Mouse (Mus musculus) midbrain, embryonic 10.5 days (tissue): ENCODE measurements around the gene Tmod3. TPM values are rescaled to one million over a fixed set of nuclear protein-coding genes. Genes with fewer than 3 reads are reported as not detected.
A peak's percentile ranks its signal among the peaks of the same experiment; 100 is the strongest.
"Not testable (repeated sequence)": the region's sequence is repeated elsewhere in the genome, so short reads cannot be mapped to it uniquely, and the experiment has no call there.

Experiments
- DNase-seq: peaks from one replicate; pipeline ENCODE4 v3.0.0-alpha.2; 2017; ENCODE audit warnings: low spot score
- H3K27ac ChIP-seq: fragments of 300-500 bp; sonication (generic); replicated peaks from 2 replicates; pipeline ENCODE4 v1.5.1; 2016; ENCODE audit warnings: mild to moderate bottlenecking
- H3K27me3 ChIP-seq: fragments of 300-500 bp; sonication (generic); 2 replicates; pipeline ENCODE4 v1.6.1; 2016; ENCODE audit warnings: low read depth, mild to moderate bottlenecking; ENCODE audit not compliant: poor library complexity, severe bottlenecking
- H3K36me3 ChIP-seq: fragments of 300-500 bp; sonication (generic); 2 replicates; pipeline ENCODE4 v1.6.1; 2016; ENCODE audit warnings: mild to moderate bottlenecking, moderate library complexity
- H3K4me1 ChIP-seq: fragments of 300-500 bp; sonication (generic); 2 replicates; pipeline ENCODE4 v1.6.1; 2016
- H3K4me3 ChIP-seq: fragments of 300-500 bp; sonication (generic); 2 replicates; pipeline ENCODE4 v1.5.1; 2016; ENCODE audit warnings: mild to moderate bottlenecking, moderate library complexity
- H3K9me3 ChIP-seq: fragments of 300-500 bp; sonication (generic); replicated peaks from 2 replicates; pipeline ENCODE4 v1.6.1; 2016; ENCODE audit warnings: mild to moderate bottlenecking
- WGBS: fragments of 180-500 bp; shearing (Covaris S2); methylation state at CpG from one replicate; pipeline ENCODE4 v1.1.7; 2016; 5-methylcytosine and 5-hydroxymethylcytosine counted together
- polyA plus RNA-seq: library from polyadenylated mRNA; unstranded; fragments of >200 nt; fragmentation: Nextera tagmentation; extraction: Ambion mirVana; gene quantifications from 2 replicates; pipeline ENCODE4 v1.2.1, GENCODE M21; 2016

The Tmod3 gene
- polyA plus RNA-seq, 1 experiment from 2014 or later = 90.8 TPM

DNA sequence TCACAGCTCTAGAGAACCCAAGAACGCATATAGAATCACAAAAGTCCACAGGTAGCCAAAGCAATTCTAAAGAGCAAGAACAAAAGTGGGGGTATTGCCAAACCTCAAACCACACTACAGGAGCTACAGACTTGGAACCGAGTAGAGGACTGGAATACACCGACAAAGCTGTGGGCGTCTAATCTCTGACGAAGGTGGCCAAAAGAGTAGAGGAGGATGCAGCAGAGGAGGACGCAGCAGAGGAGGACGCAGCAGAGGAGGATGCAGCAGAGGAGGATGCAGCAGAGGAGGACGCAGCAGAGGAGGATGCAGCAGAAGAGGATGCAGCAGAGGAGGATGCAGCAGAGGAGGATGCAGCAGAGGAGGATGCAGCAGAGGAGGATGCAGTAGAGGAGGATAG is 38.5 kb downstream of the Tmod3 start:
- H3K27ac ChIP-seq = no peak overlapping the region
- no peaks in the 10 kb centered on the region for H3K9me3 ChIP-seq
- peaks cover 8% of the 10 kb centered on the region for H3K36me3 ChIP-seq
- 91% methylated on average over 8 of the region's 8 CpGs for WGBS
- DNase-seq = no peak
- no peak overlapping the region for H3K4me3 ChIP-seq
- H3K27me3 ChIP-seq = no peaks in the 10 kb centered on the region
- H3K4me1 ChIP-seq = peaks cover 8% of the 10 kb centered on the region; the same call in 1 of the 2 replicates

GRCm38 (mm10) chr9:75517751-75518150 is 41.7 kb downstream of the Tmod3 start:
- WGBS = 75% methylated on average over 3 of the region's 3 CpGs
- Histone ChIP-seq H3K9me3 (no peaks in the 10 kb centered on the region), H3K4me3 (no peak overlapping the region), H3K4me1 (peaks cover 8% of the 10 kb centered on the region; the same call in 1 of the 2 replicates), H3K36me3 (peaks cover 34% of the 10 kb centered on the region), H3K27me3 (no peaks in the 10 kb centered on the region), H3K27ac (peak overlapping the region; percentile 20; the same call in 1 of the 2 replicates)
- DNase-seq = no peak

DNA sequence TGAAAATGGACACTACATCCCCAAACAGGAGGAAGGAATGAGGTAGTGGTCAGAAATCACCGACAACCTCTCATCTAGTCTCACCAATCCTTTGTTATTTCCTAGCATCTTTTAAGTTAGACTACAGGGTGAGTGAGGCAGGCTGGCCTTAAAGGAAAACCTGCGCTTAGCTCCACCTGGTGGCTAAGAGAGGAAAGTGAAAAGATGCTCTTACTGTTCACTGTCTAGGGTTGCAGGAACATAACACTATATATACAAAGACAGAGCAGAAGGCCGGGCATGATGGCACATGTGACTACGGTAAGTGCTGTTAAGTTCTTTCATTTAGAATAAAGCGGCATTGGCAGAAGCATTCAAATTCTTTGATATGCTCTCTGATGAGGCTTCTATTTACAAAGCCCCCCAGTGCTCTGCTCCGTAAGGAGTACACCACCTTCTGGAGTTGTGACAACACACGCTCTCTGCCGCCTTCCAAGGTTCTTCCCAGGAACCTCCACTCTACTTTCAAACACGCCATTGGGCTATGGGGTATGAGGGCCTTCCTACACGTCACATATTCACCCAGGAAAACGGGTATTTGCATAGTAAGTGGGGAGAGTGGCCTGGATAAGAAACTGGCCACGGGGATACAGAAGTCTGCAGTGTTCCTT is 43.9 kb downstream of the Tmod3 start:
- H3K27me3 ChIP-seq = no peaks in the 10 kb centered on the region
- DNase-seq = peak; percentile 24
- peaks cover 43% of the 10 kb centered on the region for H3K36me3 ChIP-seq
- no peak overlapping the region for H3K4me3 ChIP-seq
- H3K27ac ChIP-seq = no peak overlapping the region
- WGBS = 65% methylated on average over 12 of the region's 12 CpGs
- no peaks in the 10 kb centered on the region for H3K9me3 ChIP-seq
- H3K4me1 ChIP-seq = peaks cover 8% of the 10 kb centered on the region; the same call in 1 of the 2 replicates

GRCm38 (mm10) chr9:75511236-75511939 is 48.1 kb downstream of the Tmod3 start:
- Histone ChIP-seq H3K4me1 (no peaks in the 10 kb centered on the region), H3K27me3 (no peaks in the 10 kb centered on the region), H3K4me3 (no peak overlapping the region), H3K27ac (no peak overlapping the region), H3K9me3 (no peaks in the 10 kb centered on the region), H3K36me3 (peaks cover 78% of the 10 kb centered on the region)
- WGBS = 89% methylated on average over 8 of the region's 8 CpGs
- no peak for DNase-seq

- Histone ChIP-seq H3K9me3 (no peaks in the 10 kb centered on the region), H3K27me3 (no peaks in the 10 kb centered on the region), H3K27ac (no peak overlapping the region), H3K4me1 (no peaks in the 10 kb centered on the region), H3K36me3 (peaks cover 74% of the 10 kb centered on the region), H3K4me3 (no peak overlapping the region)
- 98% methylated on average over 6 of the region's 6 CpGs for WGBS
- no peak for DNase-seq
Measured at GRCm38 (mm10) chr9:75504311-75504710, 55.1 kb downstream of the Tmod3 start.

DNA sequence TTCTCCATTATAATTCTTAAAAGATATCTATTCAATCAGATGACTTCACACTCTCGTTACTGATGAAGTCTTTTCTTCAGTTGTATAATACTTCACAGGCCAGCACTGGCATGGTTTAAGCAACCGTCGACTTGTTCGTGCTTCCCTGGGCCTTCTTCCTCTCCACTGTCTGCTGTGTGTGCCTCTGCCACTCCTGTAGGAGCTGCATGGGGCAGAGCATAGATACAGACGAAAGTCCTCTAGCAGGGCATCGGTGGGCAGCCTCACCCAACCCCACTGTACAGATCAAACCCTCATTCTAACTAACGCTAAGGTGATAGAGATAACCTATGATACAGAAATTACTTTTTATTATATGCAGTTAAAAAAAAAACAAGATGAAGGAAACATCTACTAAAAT is 60.9 kb downstream of the Tmod3 start:
- WGBS = 95% methylated on average over 7 of the region's 7 CpGs
- no peaks in the 10 kb centered on the region for H3K27me3 ChIP-seq
- no peak overlapping the region for H3K27ac ChIP-seq
- H3K4me3 ChIP-seq = no peak overlapping the region
- peaks cover 49% of the 10 kb centered on the region for H3K36me3 ChIP-seq
- no peaks in the 10 kb centered on the region for H3K9me3 ChIP-seq
- DNase-seq = no peak
- H3K4me1 ChIP-seq = no peaks in the 10 kb centered on the region

GRCm38 (mm10) chr9:75495945-75496344 is 63.5 kb downstream of the Tmod3 start:
- peak; percentile 26 for DNase-seq
- Histone ChIP-seq H3K27me3 (no peaks in the 10 kb centered on the region), H3K9me3 (no peaks in the 10 kb centered on the region), H3K4me1 (no peaks in the 10 kb centered on the region), H3K27ac (no peak overlapping the region), H3K4me3 (no peak overlapping the region), H3K36me3 (peaks cover 28% of the 10 kb centered on the region)
- 77% methylated on average over 10 of the region's 10 CpGs for WGBS

DNA sequence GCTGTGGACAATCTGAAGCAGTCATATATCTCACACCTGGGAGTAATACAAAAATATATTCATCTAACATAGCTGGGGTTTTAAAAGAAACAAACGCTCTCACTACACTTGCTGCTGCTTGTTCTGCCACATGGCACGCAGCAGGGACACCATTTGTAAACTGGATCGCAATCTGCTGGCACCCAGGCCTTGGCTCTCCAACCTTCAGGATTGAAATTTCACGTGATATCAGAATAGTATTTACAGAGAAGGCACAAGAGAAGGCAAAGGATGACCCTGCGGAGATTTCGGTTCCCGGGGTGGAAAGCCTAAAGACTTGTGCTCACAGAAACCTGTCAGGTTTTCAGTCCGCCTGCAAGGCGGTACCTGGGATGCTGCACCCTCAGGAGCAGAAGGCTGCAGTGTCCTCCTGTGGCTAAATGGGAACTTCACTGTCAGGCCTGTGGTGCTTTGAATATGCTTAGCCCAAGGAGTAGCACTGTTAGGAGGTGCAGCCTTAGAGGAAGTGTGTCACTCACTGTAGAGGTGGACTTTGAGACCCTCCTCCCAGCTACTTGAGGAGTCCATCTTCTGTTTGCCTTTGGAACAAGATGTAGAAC is 65.0 kb downstream of the Tmod3 start:
- H3K4me1 ChIP-seq = no peaks in the 10 kb centered on the region
- no peak for DNase-seq
- no peak overlapping the region for H3K4me3 ChIP-seq
- H3K27ac ChIP-seq = no peak overlapping the region
- H3K27me3 ChIP-seq = no peaks in the 10 kb centered on the region
- H3K9me3 ChIP-seq = no peaks in the 10 kb centered on the region
- H3K36me3 ChIP-seq = peaks cover 21% of the 10 kb centered on the region
- WGBS = 81% methylated on average over 9 of the region's 9 CpGs

DNA sequence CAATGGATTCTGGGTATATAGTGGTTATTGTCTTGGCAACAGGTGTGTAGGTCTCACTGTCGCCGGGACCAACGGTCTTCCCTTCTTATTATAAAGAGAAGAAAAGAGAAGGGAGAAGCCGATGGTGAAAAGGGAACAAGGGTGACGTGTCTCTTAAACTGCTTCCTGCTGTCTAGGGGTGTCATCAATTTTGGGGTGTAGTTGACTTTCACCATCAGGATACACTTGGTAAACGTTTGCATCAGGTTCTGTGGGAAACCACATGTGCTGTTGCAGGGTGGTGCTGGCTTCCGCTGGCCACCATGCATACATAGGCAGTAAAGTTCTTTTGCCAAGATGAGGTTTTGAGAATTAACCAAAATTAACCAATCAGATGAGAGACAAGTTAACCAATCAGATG is 71.2 kb downstream of the Tmod3 start:
- not testable (repeated sequence) for H3K27me3 ChIP-seq, H3K27ac ChIP-seq, H3K4me3 ChIP-seq, DNase-seq, H3K4me1 ChIP-seq, H3K9me3 ChIP-seq, H3K36me3 ChIP-seq
- 95% methylated on average over 7 of the region's 7 CpGs for WGBS

DNA sequence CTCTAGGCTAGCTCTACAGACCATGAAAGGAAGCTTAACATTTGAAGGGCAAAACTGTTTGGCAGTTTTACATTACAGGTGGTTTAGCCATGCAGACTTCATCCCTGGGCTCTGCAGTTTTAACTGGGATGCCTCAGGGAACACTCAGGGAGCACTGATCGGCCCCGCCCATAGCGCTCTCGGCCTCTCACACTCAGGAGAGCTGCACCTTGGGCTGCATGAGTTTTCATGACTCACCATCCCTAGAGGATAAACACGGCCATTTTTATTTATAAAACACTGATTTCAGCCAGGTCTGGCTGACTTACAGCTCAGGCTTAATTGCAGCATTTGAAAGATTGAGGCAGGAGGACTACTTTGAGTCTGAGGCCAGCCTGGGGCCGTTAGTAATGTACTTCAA is 74.2 kb downstream of the Tmod3 start:
- WGBS = 88% methylated on average over 6 of the region's 6 CpGs
- peaks cover 19% of the 10 kb centered on the region for H3K36me3 ChIP-seq
- H3K27me3 ChIP-seq = no peaks in the 10 kb centered on the region
- no peaks in the 10 kb centered on the region for H3K4me1 ChIP-seq
- H3K27ac ChIP-seq = no peak overlapping the region
- H3K4me3 ChIP-seq = no peak overlapping the region
- no peak for DNase-seq
- peaks cover 6% of the 10 kb centered on the region; the same call in 1 of the 2 replicates for H3K9me3 ChIP-seq

DNA sequence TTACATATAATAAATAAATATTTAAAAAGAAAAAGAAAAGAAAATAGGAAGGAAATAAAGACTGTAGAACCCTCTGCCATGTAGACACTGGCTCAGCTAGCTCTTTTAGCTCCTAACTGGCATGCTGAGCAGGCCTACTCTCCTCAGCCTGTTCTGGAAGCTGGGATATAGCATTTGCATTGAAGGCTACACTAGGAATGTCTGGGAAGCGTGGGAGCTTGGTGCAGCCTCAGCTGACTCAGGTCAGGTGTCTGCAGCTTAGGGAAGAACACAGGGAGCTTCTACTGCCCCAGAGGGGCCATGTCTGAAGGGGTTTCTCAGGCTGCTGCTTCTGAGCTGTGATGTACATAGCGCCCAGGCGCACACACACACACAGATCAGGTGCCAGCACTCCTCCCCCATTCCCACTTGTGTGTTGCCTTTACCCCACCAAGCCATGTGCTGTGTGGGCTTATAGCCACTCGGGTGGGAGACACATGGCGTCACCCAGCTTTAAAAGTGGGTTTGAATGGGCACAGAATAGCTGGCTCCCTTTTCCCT is 78.9 kb downstream of the Tmod3 start:
- 93% methylated on average over 5 of the region's 5 CpGs for WGBS
- no peaks in the 10 kb centered on the region for H3K9me3 ChIP-seq
- no peak overlapping the region for H3K27ac ChIP-seq

DNA sequence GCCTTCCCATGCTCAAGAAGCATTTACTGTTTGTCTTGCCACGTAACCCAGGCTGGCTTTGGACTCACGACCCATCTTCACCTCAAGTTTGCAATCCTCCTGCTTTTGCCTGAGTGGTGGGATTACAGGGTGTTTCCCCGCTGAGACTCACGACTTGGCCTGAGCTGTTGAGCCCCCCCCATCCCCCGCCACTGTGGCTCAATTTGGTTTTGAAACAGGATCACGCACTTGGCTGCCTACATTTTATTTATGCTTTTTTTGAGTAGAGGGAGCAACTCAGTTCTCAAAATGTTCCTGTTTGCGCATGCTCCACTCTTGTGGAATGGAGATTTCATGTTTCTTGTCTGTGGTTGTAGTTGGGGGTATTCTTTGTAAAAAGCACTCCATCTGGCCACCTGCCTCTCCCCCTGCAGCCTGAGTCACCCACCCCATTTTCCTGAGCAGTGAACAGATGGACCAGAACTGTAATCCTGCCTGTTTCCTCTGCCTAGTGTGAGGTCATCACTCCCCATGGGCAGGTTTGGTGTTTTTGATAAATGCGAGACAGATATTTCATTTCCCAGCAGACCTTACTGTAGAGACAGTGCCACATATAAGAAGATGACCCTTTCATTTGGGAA is 80.2 kb downstream of the Tmod3 start:
- 62% methylated on average over 8 of the region's 8 CpGs for WGBS
- H3K36me3 ChIP-seq = peaks cover 30% of the 10 kb centered on the region
- H3K4me1 ChIP-seq = peaks cover 7% of the 10 kb centered on the region
- H3K4me3 ChIP-seq = no peak overlapping the region
- no peak for DNase-seq
- H3K27me3 ChIP-seq = no peaks in the 10 kb centered on the region
- H3K9me3 ChIP-seq = no peaks in the 10 kb centered on the region
- peak overlapping the region; percentile 46 for H3K27ac ChIP-seq

More for the DNA sequence above, 78.9 kb downstream of the Tmod3 start:
- H3K4me3 ChIP-seq = no peak overlapping the region
- DNase-seq = no peak
- peaks cover 7% of the 10 kb centered on the region for H3K4me1 ChIP-seq
- H3K27me3 ChIP-seq = no peaks in the 10 kb centered on the region
- peaks cover 24% of the 10 kb centered on the region for H3K36me3 ChIP-seq
